Mouse (Mus musculus): ENCODE measurements at regions not wholly inside any gene's neighbourhood (a gene's known extent, or its start where the extent isn't known, plus 50 kb on each side); places are given as distances from the start of the nearest gene placed in this dataset.

DNA sequence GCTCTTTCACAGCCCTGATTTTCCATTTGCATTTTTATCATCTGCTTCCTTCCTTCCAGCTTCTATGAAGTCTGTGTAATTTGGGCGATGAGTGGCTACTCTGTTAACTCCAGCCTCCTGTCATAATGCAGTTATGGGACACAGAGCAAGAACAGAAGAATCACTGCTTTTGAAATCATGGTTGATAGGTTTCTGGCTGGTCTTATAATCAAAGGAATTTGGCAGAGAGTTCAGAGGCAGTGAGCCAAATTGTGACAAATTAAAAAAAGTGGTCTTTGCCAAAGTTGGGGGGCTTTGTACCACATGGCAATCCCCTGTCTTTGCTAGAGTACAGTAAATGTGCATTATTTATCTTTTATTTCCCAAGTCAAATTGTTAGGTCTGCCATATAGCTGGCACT is 1292.6 kb downstream of the Rapgef2 start:
- no peak overlapping the region for H3K27ac ChIP-seq
- H3K9ac ChIP-seq (replicated peaks), result no peak overlapping the region
- no peak overlapping the region for H3K4me3 ChIP-seq (replicated peaks)
- H3K9me3 ChIP-seq, result no peaks in the 10 kb centered on the region
- no peak overlapping the region for H3K4me2 ChIP-seq
- ATAC-seq (ENCODE audit: insufficient number of reproducible peaks, insufficient read depth, low FRiP score, low TSS enrichment, low read depth), result no peak
- H3K27me3 ChIP-seq, result no peaks in the 10 kb centered on the region
- WGBS, result 74% methylated on average over 1 of the region's 1 CpGs
- H3K4me1 ChIP-seq (replicated peaks), result no peaks in the 10 kb centered on the region
- H3K36me3 ChIP-seq, result no peaks in the 10 kb centered on the region

DNA sequence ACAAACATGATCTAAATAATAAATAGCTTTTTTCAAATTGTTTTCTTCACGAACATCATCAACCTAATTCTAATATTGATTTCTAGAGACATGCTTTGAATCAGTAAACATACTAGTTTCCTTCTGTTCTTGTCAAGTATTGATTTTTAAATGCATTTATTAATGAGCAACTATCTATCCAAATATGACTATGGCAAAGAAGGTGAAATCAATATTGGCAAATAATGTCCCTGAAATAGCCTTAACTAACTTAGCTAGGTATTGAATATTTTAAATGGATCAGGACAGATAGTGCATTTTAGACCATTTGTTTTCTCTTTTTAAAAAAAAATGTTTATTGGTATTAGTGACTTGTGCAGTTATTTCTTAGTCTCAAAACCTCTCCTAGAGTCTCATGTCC is 1341.5 kb downstream of the Rapgef2 start:
- H3K36me3 ChIP-seq, result no peaks in the 10 kb centered on the region
- no peak overlapping the region for H3K4me2 ChIP-seq
- H3K4me1 ChIP-seq (replicated peaks), result no peaks in the 10 kb centered on the region
- ATAC-seq (ENCODE audit: insufficient number of reproducible peaks, insufficient read depth, low FRiP score, low TSS enrichment, low read depth), result no peak
- no peaks in the 10 kb centered on the region for H3K27me3 ChIP-seq
- 88% methylated on average over 1 of the region's 1 CpGs for WGBS
- H3K4me3 ChIP-seq (replicated peaks), result no peak overlapping the region
- H3K27ac ChIP-seq, result no peak overlapping the region
- H3K9me3 ChIP-seq, result no peaks in the 10 kb centered on the region
- H3K9ac ChIP-seq (replicated peaks), result no peak overlapping the region

DNA sequence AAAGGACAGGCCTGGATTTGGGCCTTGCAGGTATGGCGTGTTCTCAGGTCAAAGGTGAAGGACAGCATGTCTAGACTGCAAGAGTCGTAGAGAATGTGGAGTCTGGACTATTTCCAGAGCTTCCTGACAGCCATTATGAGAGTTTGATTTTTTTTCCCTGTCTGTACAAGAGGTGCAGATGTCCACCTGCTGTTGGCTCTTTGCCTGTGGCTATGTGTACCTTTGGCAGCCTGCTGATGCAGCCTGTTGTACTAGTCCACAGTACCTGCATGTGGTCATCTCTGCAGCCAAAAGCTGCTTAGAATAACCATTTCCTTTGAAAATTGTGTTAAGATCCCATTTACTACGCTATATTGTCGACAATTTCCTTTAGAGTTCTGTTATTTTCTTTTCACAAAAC is 1389.1 kb downstream of the Rapgef2 start:
- 78% methylated on average over 4 of the region's 4 CpGs for WGBS
- H3K36me3 ChIP-seq, result no peaks in the 10 kb centered on the region
- H3K27ac ChIP-seq, result no peak overlapping the region
- no peaks in the 10 kb centered on the region for H3K4me1 ChIP-seq (replicated peaks)
- H3K4me2 ChIP-seq, result no peak overlapping the region
- no peaks in the 10 kb centered on the region for H3K9me3 ChIP-seq
- no peak overlapping the region for H3K4me3 ChIP-seq (replicated peaks)
- no peak for ATAC-seq (ENCODE audit: insufficient number of reproducible peaks, insufficient read depth, low FRiP score, low TSS enrichment, low read depth)
- no peak overlapping the region for H3K9ac ChIP-seq (replicated peaks)
- no peaks in the 10 kb centered on the region for H3K27me3 ChIP-seq

DNA sequence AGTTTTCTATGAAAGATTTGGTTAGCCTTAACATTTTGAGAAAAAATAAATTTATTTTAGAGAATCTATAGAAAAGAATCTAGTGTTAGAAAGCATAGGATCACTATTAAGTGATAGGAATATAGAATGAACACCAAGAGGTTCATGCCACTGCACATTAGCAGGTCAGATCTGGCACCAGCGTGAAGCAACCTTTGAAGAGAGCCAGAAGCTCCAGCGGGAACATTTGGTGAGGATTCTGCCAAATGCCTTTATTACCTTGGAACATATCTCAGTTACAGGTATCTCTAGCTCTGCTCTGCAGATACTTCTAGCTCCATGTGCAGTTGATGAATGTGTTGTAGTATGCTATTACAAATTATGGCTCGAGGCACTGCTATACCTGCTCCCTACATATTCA is 1398.7 kb downstream of the Rapgef2 start:
- WGBS, result 81% methylated on average over 3 of the region's 3 CpGs
- H3K4me2 ChIP-seq, result no peak overlapping the region
- no peak overlapping the region for H3K9ac ChIP-seq (replicated peaks)
- no peaks in the 10 kb centered on the region for H3K9me3 ChIP-seq
- ATAC-seq (ENCODE audit: insufficient number of reproducible peaks, insufficient read depth, low FRiP score, low TSS enrichment, low read depth), result no peak
- no peaks in the 10 kb centered on the region for H3K36me3 ChIP-seq
- no peak overlapping the region for H3K27ac ChIP-seq
- no peaks in the 10 kb centered on the region for H3K27me3 ChIP-seq
- no peak overlapping the region for H3K4me3 ChIP-seq (replicated peaks)
- H3K4me1 ChIP-seq (replicated peaks), result no peaks in the 10 kb centered on the region

DNA sequence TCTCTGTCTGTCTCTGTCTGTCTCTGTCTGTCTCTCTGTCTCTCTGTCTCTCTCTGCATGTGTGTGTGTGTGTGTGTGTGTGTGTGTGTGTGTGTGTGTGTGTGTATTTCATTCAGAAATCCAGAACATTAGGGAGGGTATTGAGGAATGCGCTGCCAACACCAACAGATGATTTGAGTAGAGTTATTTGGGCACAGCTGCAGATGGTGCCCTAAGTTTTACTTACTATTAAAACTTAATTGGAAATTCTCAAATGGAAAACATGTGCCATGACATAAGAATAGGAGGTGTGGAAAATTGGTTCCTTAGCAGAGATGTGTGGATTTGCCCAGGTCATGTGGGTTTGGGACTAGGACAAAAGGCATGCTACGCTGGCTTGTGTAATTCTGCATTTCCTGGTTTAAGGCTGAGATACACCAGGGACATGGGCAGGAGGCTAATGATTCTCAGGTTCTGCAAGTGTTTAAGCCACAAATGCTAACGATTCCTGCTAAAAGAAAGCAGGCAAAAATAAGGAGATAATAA is 1437.5 kb downstream of the Rapgef2 start:
- Histone ChIP-seq H3K4me3 (replicated peaks) (no peak overlapping the region), H3K36me3 (no peaks in the 10 kb centered on the region), H3K9me3 (no peaks in the 10 kb centered on the region), H3K27me3 (no peaks in the 10 kb centered on the region), H3K4me2 (no peak overlapping the region), H3K9ac (replicated peaks) (no peak overlapping the region), H3K27ac (0 out of 2 replicates have a peak overlapping the region, but pooled peaks have one; percentile 20), H3K4me1 (replicated peaks) (0 out of 2 replicates have a peak, but pooled peaks cover 2% of the 10 kb centered on the region)
- peak; percentile 86 for ATAC-seq (ENCODE audit: insufficient number of reproducible peaks, insufficient read depth, low FRiP score, low TSS enrichment, low read depth)
- 36% methylated on average over 3 of the region's 3 CpGs for WGBS

DNA sequence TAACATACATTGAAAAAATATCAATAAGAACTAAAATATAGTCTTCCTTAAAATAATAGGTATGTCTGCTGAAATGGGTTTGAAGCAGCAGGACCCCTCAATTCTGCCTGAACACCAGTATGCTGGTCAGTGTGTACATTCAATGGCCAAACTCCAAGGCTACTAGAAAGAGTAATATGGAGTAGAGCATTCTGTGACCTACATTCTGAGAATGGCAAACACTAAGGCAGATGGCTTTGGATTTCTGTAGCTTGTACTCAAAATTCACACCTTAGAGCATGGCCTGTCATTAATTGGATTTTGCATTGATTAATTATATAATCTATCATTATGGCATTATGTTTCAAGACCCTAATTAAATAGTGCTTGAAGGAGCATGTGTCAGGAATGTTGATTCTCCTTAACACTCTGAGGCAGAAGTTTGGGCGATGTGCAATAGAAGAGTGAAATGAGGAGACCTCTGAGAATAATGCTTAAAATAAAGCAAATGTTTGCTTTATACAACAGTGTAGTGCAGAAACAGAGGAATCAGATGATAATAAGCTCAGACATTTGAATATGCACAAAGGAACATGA is 1454.0 kb downstream of the Rapgef2 start:
- no peak overlapping the region for H3K9ac ChIP-seq (replicated peaks)
- H3K36me3 ChIP-seq, result no peaks in the 10 kb centered on the region
- no peak overlapping the region for H3K4me2 ChIP-seq
- WGBS, result 83% methylated on average over 1 of the region's 1 CpGs
- no peaks in the 10 kb centered on the region for H3K4me1 ChIP-seq (replicated peaks)
- no peaks in the 10 kb centered on the region for H3K27me3 ChIP-seq
- no peak for ATAC-seq (ENCODE audit: insufficient number of reproducible peaks, insufficient read depth, low FRiP score, low TSS enrichment, low read depth)
- no peaks in the 10 kb centered on the region for H3K9me3 ChIP-seq
- H3K27ac ChIP-seq, result no peak overlapping the region
- no peak overlapping the region for H3K4me3 ChIP-seq (replicated peaks)

DNA sequence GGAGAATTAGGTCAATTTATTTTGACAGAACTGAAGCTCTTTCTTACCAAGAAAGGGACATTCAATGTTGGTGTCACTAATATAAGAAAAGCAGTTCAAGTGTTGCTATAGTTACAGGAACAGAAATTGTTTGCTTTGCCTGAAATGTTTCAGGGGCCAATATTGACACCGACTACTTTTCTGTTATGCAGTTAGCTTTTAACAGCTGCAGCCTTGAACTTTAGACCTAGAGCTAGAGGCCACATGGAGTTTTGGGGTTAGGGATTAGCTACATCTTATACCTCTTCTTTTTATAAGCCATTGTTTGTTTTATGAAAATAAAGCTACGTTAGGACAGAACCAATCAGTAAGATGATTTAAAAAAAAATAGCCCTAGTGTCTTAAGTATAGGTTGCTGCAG is 1454.6 kb downstream of the Rapgef2 start:
- Histone ChIP-seq H3K4me3 (replicated peaks) (no peak overlapping the region), H3K4me2 (no peak overlapping the region), H3K36me3 (no peaks in the 10 kb centered on the region), H3K9me3 (no peaks in the 10 kb centered on the region), H3K27me3 (no peaks in the 10 kb centered on the region), H3K27ac (no peak overlapping the region), H3K9ac (replicated peaks) (no peak overlapping the region), H3K4me1 (replicated peaks) (no peaks in the 10 kb centered on the region)
- 74% methylated on average over 2 of the region's 2 CpGs for WGBS
- no peak for ATAC-seq (ENCODE audit: insufficient number of reproducible peaks, insufficient read depth, low FRiP score, low TSS enrichment, low read depth)

DNA sequence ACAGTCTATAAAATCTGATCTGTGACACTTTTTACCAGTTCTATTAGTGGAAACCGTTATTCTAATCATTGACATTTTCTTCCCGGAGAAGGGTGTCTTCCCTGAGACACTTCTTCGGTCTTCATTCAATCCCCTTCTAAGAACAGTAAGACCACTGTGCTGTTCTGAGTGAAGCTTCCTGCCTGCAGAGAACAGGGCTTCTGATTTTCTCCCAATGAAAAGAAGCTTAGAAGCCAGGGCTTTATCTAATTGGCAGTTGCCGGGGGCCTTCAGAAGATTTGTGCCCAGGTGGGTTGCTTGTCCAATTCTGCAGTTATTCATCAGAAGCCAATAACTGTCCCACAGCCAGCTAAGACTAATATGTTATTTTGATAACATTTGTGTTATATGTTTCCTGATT is 1455.1 kb downstream of the Rapgef2 start:
- Histone ChIP-seq H3K36me3 (no peaks in the 10 kb centered on the region), H3K27ac (no peak overlapping the region), H3K9me3 (no peaks in the 10 kb centered on the region), H3K4me3 (replicated peaks) (no peak overlapping the region), H3K4me2 (no peak overlapping the region), H3K4me1 (replicated peaks) (no peaks in the 10 kb centered on the region), H3K27me3 (no peaks in the 10 kb centered on the region), H3K9ac (replicated peaks) (no peak overlapping the region)
- 89% methylated on average over 4 of the region's 4 CpGs for WGBS
- ATAC-seq (ENCODE audit: insufficient number of reproducible peaks, insufficient read depth, low FRiP score, low TSS enrichment, low read depth), result no peak

DNA sequence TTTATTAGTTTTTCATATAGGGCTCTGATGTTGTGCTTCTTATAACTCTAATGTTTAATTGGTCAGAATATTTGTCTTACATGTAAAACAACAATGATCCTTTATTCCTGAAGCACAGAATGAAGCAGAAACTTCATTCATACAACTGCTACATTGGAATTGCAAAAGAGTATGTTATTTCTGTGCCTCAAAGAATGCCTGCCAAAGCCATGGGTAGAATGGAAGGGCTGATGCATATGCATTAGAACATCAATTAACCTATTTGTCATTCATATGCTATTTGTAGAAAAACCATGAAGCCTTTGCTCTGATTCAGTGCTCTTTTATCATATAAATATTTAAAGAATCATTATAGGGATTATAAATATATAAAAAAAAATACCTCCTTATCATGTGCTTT is 1456.1 kb downstream of the Rapgef2 start:
- Histone ChIP-seq H3K9me3 (no peaks in the 10 kb centered on the region), H3K4me1 (replicated peaks) (no peaks in the 10 kb centered on the region)

DNA sequence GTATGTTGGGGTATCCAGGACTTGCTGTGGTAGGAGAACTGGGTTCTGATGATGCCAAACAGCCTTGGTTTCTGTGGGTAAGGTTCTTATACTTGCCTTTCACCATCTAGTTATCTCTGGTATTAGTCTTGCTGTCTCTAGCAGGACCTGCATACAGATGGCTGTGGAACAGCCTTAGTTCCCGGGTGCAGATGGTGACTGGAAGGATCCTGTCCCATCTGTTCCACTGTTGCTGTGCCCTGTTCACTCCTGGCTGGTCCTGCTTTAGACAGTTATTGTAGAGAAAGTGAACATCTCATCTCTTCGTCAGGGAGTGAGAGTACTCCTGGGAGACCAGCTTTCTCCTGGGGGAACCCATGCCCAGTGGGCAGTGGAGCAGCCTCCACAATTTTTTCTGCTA is 1485.5 kb downstream of the Rapgef2 start:
- H3K27ac ChIP-seq, result no peak overlapping the region
- 88% methylated on average over 2 of the region's 2 CpGs for whole genome bisulfite sequencing
- no peaks in the 10 kb centered on the region for H3K9me3 ChIP-seq
- H3K4me2 ChIP-seq, result no peak overlapping the region
- no peaks in the 10 kb centered on the region for H3K4me1 ChIP-seq (replicated peaks)
- ATAC-seq (ENCODE audit: insufficient number of reproducible peaks, insufficient read depth, low FRiP score, low TSS enrichment, low read depth), result no peak
- no peaks in the 10 kb centered on the region for H3K27me3 ChIP-seq
- H3K36me3 ChIP-seq, result no peaks in the 10 kb centered on the region
- H3K4me3 ChIP-seq (replicated peaks), result no peak overlapping the region
- no peak overlapping the region for H3K9ac ChIP-seq (replicated peaks)

More for the DNA sequence above, 1456.1 kb downstream of the Rapgef2 start:
- Histone ChIP-seq H3K4me2 (no peak overlapping the region), H3K27ac (no peak overlapping the region), H3K27me3 (no peaks in the 10 kb centered on the region), H3K9ac (replicated peaks) (no peak overlapping the region), H3K36me3 (no peaks in the 10 kb centered on the region), H3K4me3 (replicated peaks) (no peak overlapping the region)
- ATAC-seq (ENCODE audit: insufficient number of reproducible peaks, insufficient read depth, low FRiP score, low TSS enrichment, low read depth), result no peak

DNA sequence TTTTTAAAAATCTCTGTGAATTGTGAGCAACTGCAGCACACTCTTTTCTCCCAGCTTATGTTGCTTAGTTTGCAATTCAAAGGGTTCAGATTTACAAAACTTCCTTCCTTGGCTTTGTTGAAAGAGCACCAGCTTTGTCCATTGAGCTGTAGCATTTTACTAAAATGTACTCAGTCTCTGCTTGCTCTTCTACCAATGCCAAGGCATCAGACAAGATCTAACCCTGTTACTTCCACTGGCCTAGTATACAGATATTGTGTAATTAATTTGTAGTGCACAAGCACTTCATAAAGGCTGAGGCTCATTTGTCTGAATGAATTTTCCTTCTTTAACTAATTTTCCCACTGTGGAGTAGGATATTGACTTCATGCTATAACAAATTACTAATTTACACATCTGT is 1504.5 kb downstream of the Rapgef2 start:
- no peak overlapping the region for H3K27ac ChIP-seq

DNA sequence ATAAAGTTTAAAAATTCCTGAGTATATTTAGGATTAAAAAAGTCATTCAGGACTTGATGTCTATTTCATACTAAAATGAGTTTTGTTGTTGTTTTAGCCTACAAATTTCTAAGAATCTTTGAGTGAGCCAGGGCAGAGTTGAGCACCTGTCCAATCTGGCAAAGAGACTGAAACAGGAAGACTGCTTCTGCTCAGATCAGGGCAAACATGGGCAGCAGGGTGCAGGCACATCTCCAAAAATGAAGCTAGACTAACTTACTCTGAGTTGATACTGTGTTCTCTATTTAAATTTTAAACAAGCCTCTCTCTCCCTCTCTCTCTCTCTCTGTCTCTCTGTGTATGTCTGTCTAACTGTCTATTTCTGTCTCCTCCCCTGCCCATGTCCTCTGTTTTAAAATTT is 1505.0 kb downstream of the Rapgef2 start:
- ATAC-seq (ENCODE audit: insufficient number of reproducible peaks, insufficient read depth, low FRiP score, low TSS enrichment, low read depth), result no peak
- Histone ChIP-seq H3K9ac (replicated peaks) (no peak overlapping the region), H3K4me3 (replicated peaks) (no peak overlapping the region), H3K4me2 (no peak overlapping the region), H3K27ac (no peak overlapping the region), H3K36me3 (no peaks in the 10 kb centered on the region), H3K4me1 (replicated peaks) (no peaks in the 10 kb centered on the region), H3K9me3 (no peaks in the 10 kb centered on the region), H3K27me3 (no peaks in the 10 kb centered on the region)

More for the DNA sequence above, 1504.5 kb downstream of the Rapgef2 start:
- H3K4me1 ChIP-seq (replicated peaks), result no peaks in the 10 kb centered on the region
- no peaks in the 10 kb centered on the region for H3K36me3 ChIP-seq
- H3K27me3 ChIP-seq, result no peaks in the 10 kb centered on the region
- no peak overlapping the region for H3K4me3 ChIP-seq (replicated peaks)
- no peak overlapping the region for H3K4me2 ChIP-seq
- no peak overlapping the region for H3K9ac ChIP-seq (replicated peaks)
- no peak for ATAC-seq (ENCODE audit: insufficient number of reproducible peaks, insufficient read depth, low FRiP score, low TSS enrichment, low read depth)
- H3K9me3 ChIP-seq, result no peaks in the 10 kb centered on the region
